Mouse (Mus musculus): ENCODE measurements at regions not wholly inside any gene's neighbourhood (a gene's known extent, or its start where the extent isn't known, plus 50 kb on each side); places are given as distances from the start of the nearest gene placed in this dataset.

DNA sequence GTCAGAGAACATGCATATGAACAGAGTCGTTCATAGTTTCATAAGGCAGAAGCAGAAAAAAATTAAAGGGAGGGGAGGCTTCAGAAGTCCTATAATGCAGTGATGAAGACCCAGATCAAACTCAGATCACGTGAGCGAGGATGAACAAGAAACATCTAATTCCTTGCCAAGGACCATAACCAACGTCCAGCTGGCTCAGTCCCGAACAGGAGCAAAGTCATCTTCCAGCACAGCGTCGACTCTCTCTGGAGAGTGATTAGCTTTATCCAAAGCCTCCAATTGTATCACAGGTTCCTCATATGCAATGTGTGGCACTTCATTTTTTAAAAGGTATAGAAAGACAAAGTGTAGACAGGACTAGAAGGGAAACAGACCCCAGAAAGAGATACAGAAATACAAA is 204.2 kb upstream of the Tas2r119 start:
- WGBS (ENCODE audit: insufficient replicate concordance), result 67% methylated on average over 7 of the region's 7 CpGs

DNA sequence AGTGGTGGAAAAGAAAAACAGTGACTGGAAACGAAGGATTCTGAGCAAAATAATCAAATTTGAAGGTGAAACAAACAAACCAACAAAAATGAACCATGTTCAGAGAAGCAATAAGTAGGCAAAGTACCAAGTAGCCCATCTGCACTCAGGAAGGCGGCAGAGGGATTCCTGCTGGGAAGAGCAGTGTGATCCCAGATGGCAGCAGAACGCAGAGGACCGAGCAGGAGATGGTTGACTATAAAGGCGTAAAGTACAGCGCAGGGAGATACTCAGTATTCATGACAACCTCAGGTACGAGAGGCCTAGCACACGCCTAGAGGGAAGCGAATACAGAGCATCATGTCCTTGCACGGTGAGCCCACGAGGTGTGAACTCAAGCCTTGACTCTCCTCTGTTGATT is 203.2 kb upstream of the Tas2r119 start:
- H3K9ac ChIP-seq (replicated peaks), result no peak overlapping the region
- ATAC-seq (ENCODE audit: insufficient read depth) (no peak), DNase-seq (ENCODE audit: low read depth in 3 of 3, low spot score in 3 of 3) (no peak)
- no peak overlapping the region for H3K4me3 ChIP-seq (ENCODE audit: insufficient read depth in 1 of 2, low read depth in 2 of 2, low read length in 2 of 2)
- 66% methylated on average over 11 of the region's 11 CpGs for WGBS (ENCODE audit: insufficient replicate concordance)
- no peak for TF ChIP-seq EP300 (IDR thresholded peaks at IDR 0.05; ENCODE audit: low read depth)
- no peak for TF ChIP-seq CTCF (IDR thresholded peaks at IDR 0.05; ENCODE audit: low read depth)
- no peak overlapping the region for H3K27ac ChIP-seq
- no peaks in the 10 kb centered on the region for H3K36me3 ChIP-seq (replicated peaks; ENCODE audit: control insufficient read depth, insufficient read depth, low read depth)
- H3K9me3 ChIP-seq (ENCODE audit: control insufficient read depth, low read length), result no peaks in the 10 kb centered on the region
- H3K4me2 ChIP-seq (ENCODE audit: low read depth), result no peak overlapping the region
- H3K27me3 ChIP-seq (ENCODE audit: control insufficient read depth, insufficient read depth, low read length), result no peaks in the 10 kb centered on the region
- no peaks in the 10 kb centered on the region for H3K4me1 ChIP-seq (replicated peaks; ENCODE audit: control insufficient read depth in 2 of 2, insufficient read depth in 2 of 2, low read length in 1 of 2)

More for the DNA sequence above, 204.2 kb upstream of the Tas2r119 start:
- Histone ChIP-seq H3K4me2 (ENCODE audit: low read depth) (no peak overlapping the region), H3K4me1 (replicated peaks; ENCODE audit: control insufficient read depth in 2 of 2, insufficient read depth in 2 of 2, low read length in 1 of 2) (no peaks in the 10 kb centered on the region), H3K36me3 (replicated peaks; ENCODE audit: control insufficient read depth, insufficient read depth, low read depth) (no peaks in the 10 kb centered on the region), H3K9ac (replicated peaks) (no peak overlapping the region), H3K9me3 (ENCODE audit: control insufficient read depth, low read length) (no peaks in the 10 kb centered on the region), H3K4me3 (ENCODE audit: insufficient read depth in 1 of 2, low read depth in 2 of 2, low read length in 2 of 2) (no peak overlapping the region), H3K27me3 (ENCODE audit: control insufficient read depth, insufficient read depth, low read length) (no peaks in the 10 kb centered on the region), H3K27ac (no peak overlapping the region)
- no peak for TF ChIP-seq EP300 (IDR thresholded peaks at IDR 0.05; ENCODE audit: low read depth)
- TF ChIP-seq CTCF (IDR thresholded peaks at IDR 0.05; ENCODE audit: low read depth), result no peak
- DNase-seq (ENCODE audit: low read depth in 3 of 3, low spot score in 3 of 3) (no peak), ATAC-seq (ENCODE audit: insufficient read depth) (no peak)

- H3K4me1 ChIP-seq (replicated peaks; ENCODE audit: control insufficient read depth in 2 of 2, insufficient read depth in 2 of 2, low read length in 1 of 2), result no peaks in the 10 kb centered on the region
- H3K27ac ChIP-seq, result no peak overlapping the region
- H3K27me3 ChIP-seq (ENCODE audit: control insufficient read depth, insufficient read depth, low read length), result no peaks in the 10 kb centered on the region
- no peak overlapping the region for H3K9ac ChIP-seq (replicated peaks)
- no peak overlapping the region for H3K4me2 ChIP-seq (ENCODE audit: low read depth)
- H3K4me3 ChIP-seq (ENCODE audit: insufficient read depth in 1 of 2, low read depth in 2 of 2, low read length in 2 of 2), result no peak overlapping the region
- DNase-seq (ENCODE audit: low read depth in 3 of 3, low spot score in 3 of 3), result no peak
- H3K9me3 ChIP-seq (ENCODE audit: control insufficient read depth, low read length), result no peaks in the 10 kb centered on the region
- 44% methylated on average over 4 of the region's 4 CpGs for WGBS (ENCODE audit: insufficient replicate concordance)
- TF ChIP-seq CTCF (IDR thresholded peaks at IDR 0.05; ENCODE audit: low read depth) (no peak), EP300 (IDR thresholded peaks at IDR 0.05; ENCODE audit: low read depth) (no peak)
- H3K36me3 ChIP-seq (replicated peaks; ENCODE audit: control insufficient read depth, insufficient read depth, low read depth), result no peaks in the 10 kb centered on the region
- ATAC-seq (ENCODE audit: insufficient read depth), result no peak
These were observed 200.6 kb upstream of the Tas2r119 start for GRCm38 (mm10) chr15:31976461-31976860.

DNA sequence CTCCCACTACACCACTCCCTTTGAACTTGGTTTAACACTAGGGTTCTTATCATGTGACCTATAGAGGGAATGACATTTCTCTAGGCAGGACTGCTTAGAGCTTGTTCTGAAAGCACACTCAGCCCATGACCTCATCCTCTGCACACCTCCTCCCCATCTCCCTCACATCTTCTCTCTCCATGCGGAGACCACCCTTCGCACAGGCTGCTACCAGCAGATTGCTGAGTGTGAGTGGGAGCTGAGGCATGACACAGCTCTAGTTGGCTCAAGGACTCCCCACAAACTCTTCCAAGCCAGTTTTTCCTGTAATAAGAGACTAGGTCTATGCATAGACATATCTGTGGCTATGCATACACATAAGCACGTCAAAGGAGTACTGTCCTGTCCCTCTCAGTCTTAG is 199.5 kb upstream of the Tas2r119 start:
- ATAC-seq (ENCODE audit: insufficient read depth) (no peak), DNase-seq (ENCODE audit: low read depth in 3 of 3, low spot score in 3 of 3) (no peak)
- WGBS (ENCODE audit: insufficient replicate concordance), result 55% methylated on average over 3 of the region's 3 CpGs
- Histone ChIP-seq H3K36me3 (replicated peaks; ENCODE audit: control insufficient read depth, insufficient read depth, low read depth) (no peaks in the 10 kb centered on the region), H3K4me2 (ENCODE audit: low read depth) (no peak overlapping the region), H3K4me1 (replicated peaks; ENCODE audit: control insufficient read depth in 2 of 2, insufficient read depth in 2 of 2, low read length in 1 of 2) (no peaks in the 10 kb centered on the region), H3K27me3 (ENCODE audit: control insufficient read depth, insufficient read depth, low read length) (no peaks in the 10 kb centered on the region), H3K4me3 (ENCODE audit: insufficient read depth in 1 of 2, low read depth in 2 of 2, low read length in 2 of 2) (no peak overlapping the region), H3K9ac (replicated peaks) (no peak overlapping the region), H3K9me3 (ENCODE audit: control insufficient read depth, low read length) (no peaks in the 10 kb centered on the region), H3K27ac (no peak overlapping the region)
- TF ChIP-seq EP300 (IDR thresholded peaks at IDR 0.05; ENCODE audit: low read depth) (no peak), CTCF (IDR thresholded peaks at IDR 0.05; ENCODE audit: low read depth) (no peak)

- no peak overlapping the region for H3K4me2 ChIP-seq (ENCODE audit: low read depth)
- H3K9ac ChIP-seq (replicated peaks), result no peak overlapping the region
- no peaks in the 10 kb centered on the region for H3K36me3 ChIP-seq (replicated peaks; ENCODE audit: control insufficient read depth, insufficient read depth, low read depth)
- no peaks in the 10 kb centered on the region for H3K9me3 ChIP-seq (ENCODE audit: control insufficient read depth, low read length)
- no peaks in the 10 kb centered on the region for H3K4me1 ChIP-seq (replicated peaks; ENCODE audit: control insufficient read depth in 2 of 2, insufficient read depth in 2 of 2, low read length in 1 of 2)
- ATAC-seq (ENCODE audit: insufficient read depth), result no peak
- no peak overlapping the region for H3K27ac ChIP-seq
- no peaks in the 10 kb centered on the region for H3K27me3 ChIP-seq (ENCODE audit: control insufficient read depth, insufficient read depth, low read length)
- no peak overlapping the region for H3K4me3 ChIP-seq (ENCODE audit: insufficient read depth in 1 of 2, low read depth in 2 of 2, low read length in 2 of 2)
- no peak for TF ChIP-seq EP300 (IDR thresholded peaks at IDR 0.05; ENCODE audit: low read depth)
- TF ChIP-seq CTCF (IDR thresholded peaks at IDR 0.05; ENCODE audit: low read depth), result no peak
- DNase-seq (ENCODE audit: low read depth in 3 of 3, low spot score in 3 of 3), result no peak
- WGBS (ENCODE audit: insufficient replicate concordance), result 40% methylated on average over 7 of the region's 7 CpGs
These were observed 197.1 kb upstream of the Tas2r119 start for GRCm38 (mm10) chr15:31979961-31980360.
